Mouse (Mus musculus) activated CD4-positive, CD25-positive, alpha-beta regulatory T cell, adult 4 months (primary cell): ENCODE measurements around the gene Rnf208. TPM values are rescaled to one million over a fixed set of nuclear protein-coding genes. Genes with fewer than 3 reads are reported as not detected.
A peak's percentile ranks its signal among the peaks of the same experiment; 100 is the strongest.
"Not testable (repeated sequence)": the region's sequence is repeated elsewhere in the genome, so short reads cannot be mapped to it uniquely, and the experiment has no call there.

ENCODE experiments used
- ATAC-seq: one replicate; pipeline ENCODE4 v1.8.0; 2017
- polyA plus RNA-seq, 2 experiments: library from polyadenylated mRNA; unstranded; fragments of 100-300 nt; shearing (Covaris generic); gene quantifications; one replicate each; pipeline ENCODE4 v1.2.1; 2017

Rnf208 gene
- polyA plus RNA-seq, 2 experiments from 2014 or later: 0.58 TPM; not detected in 1

GRCm38 (mm10) chr2:25246183-25247072, 4.4 kb downstream of the Rnf208 start, which contains the start of gene AL732309.1:
Gene AL732309.1 (minus strand): TSS chr2:25246863.
- no peak for ATAC-seq

- no peak for ATAC-seq
These were observed 10.3 kb downstream of the Rnf208 start for GRCm38 (mm10) chr2:25252331-25252730.

GRCm38 (mm10) chr2:25255284-25255779, 13.3 kb downstream of the Rnf208 start, which contains the start of gene Tmem203:
Gene Tmem203 (plus strand): TSS chr2:25255439.
- ATAC-seq: peak; percentile 78

- ATAC-seq: not testable (repeated sequence)
These were observed 14.5 kb downstream of the Rnf208 start for GRCm38 (mm10) chr2:25256443-25257109.

- not testable (repeated sequence) for ATAC-seq
These were observed 15.2 kb downstream of the Rnf208 start for GRCm38 (mm10) chr2:25257250-25257649.

- ATAC-seq: no peak
These were observed 16.8 kb downstream of the Rnf208 start for GRCm38 (mm10) chr2:25258887-25259286.

GRCm38 (mm10) chr2:25261870-25262269, 19.8 kb downstream of the Rnf208 start:
- ATAC-seq: peak; percentile 8

GRCm38 (mm10) chr2:25262291-25262767, 20.3 kb downstream of the Rnf208 start, which contains the start of gene Tprn:
Gene Tprn (plus strand): TSS chr2:25262618.
- ATAC-seq: peak; percentile 96

GRCm38 (mm10) chr2:25262795-25263622, 21.0 kb downstream of the Rnf208 start:
- ATAC-seq: peak; percentile 40

GRCm38 (mm10) chr2:25263623-25264285, 21.7 kb downstream of the Rnf208 start:
- no peak for ATAC-seq

GRCm38 (mm10) chr2:25264286-25264660, 22.2 kb downstream of the Rnf208 start:
- no peak for ATAC-seq

- no peak for ATAC-seq
These were observed 22.8 kb downstream of the Rnf208 start for GRCm38 (mm10) chr2:25264851-25265250.

- ATAC-seq: no peak
These were observed 24.0 kb downstream of the Rnf208 start for GRCm38 (mm10) chr2:25265897-25266656.

GRCm38 (mm10) chr2:25266720-25267119, 24.7 kb downstream of the Rnf208 start:
- ATAC-seq: no peak

GRCm38 (mm10) chr2:25267241-25267640, 25.2 kb downstream of the Rnf208 start:
- no peak for ATAC-seq

- ATAC-seq: no peak
These were observed 25.8 kb downstream of the Rnf208 start for GRCm38 (mm10) chr2:25267746-25268309.

GRCm38 (mm10) chr2:25271827-25272511, 29.9 kb downstream of the Rnf208 start, which contains the start of the genes Ssna1 and Anapc2:
Gene Ssna1 (minus strand): TSS chr2:25272438.
Gene Anapc2 (plus strand): TSS chr2:25272478.
- ATAC-seq: peak; percentile 92

GRCm38 (mm10) chr2:25272515-25272914, 30.5 kb downstream of the Rnf208 start:
- ATAC-seq: no peak

GRCm38 (mm10) chr2:25273010-25273409, 31.0 kb downstream of the Rnf208 start:
- ATAC-seq: no peak
